Mouse (Mus musculus): Measurements from ENCODE around the gene Diexf. TPM values are rescaled to one million over a fixed set of nuclear protein-coding genes. Genes with fewer than 3 reads are reported as not detected.
A peak's percentile ranks its signal among the peaks of the same experiment; 100 is the strongest.

The Diexf gene
- polyA plus RNA-seq, 1 experiment, result 76.9 TPM

- peak overlapping the region; percentile 70 for H3K27ac ChIP-seq (ENCODE audit: control insufficient read depth, insufficient read depth, low read length)
- WGBS, result 86% methylated on average over 6 of the region's 6 CpGs
- peaks cover 16% of the 10 kb centered on the region for H3K36me3 ChIP-seq (ENCODE audit: control insufficient read depth, insufficient read depth, low read length)
- no peak for DNase-seq
- no peaks in the 10 kb centered on the region for H3K27me3 ChIP-seq (ENCODE audit: control insufficient read depth, insufficient read depth, low read length)
- H3K4me1 ChIP-seq (replicated peaks; ENCODE audit: control insufficient read depth, insufficient read depth, low read length), result peaks cover 18% of the 10 kb centered on the region
- TF ChIP-seq POLR2A (IDR thresholded peaks at IDR 0.05; ENCODE audit: control insufficient read depth, extremely low read depth, insufficient read depth, low read length, poor library complexity), result no peak
- no peak for TF ChIP-seq CTCF (IDR thresholded peaks at IDR 0.05; ENCODE audit: borderline replicate concordance, control insufficient read depth, extremely low read depth, insufficient read depth, low read length, poor library complexity)
- H3K4me3 ChIP-seq (ENCODE audit: control insufficient read depth, insufficient read depth, low read length), result no peak overlapping the region
Observed at GRCm38 (mm10) chr1:193131311-193131948, 1.4 kb upstream of the Diexf start.

DNA sequence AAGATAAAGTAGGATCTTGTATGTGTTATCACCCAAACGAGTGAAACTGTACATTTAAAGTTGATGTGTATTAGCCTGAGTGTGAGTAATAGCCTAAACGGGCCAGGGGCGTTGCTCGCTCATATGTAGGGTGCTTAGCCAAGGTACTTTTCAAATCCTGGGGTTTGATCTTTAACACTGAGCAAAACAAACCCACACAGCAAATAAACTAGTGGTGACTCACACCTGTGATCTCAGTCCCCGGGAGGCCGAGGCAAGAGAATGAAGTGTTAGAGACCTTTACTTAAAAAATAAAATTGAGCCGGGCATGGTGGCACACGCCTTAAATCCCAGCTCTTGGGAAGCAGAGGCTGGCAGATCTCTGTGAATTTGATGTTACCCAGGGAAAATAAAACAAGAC, 767 bp upstream of the Diexf start:
- Histone ChIP-seq H3K27me3 (ENCODE audit: control insufficient read depth, insufficient read depth, low read length) (no peaks in the 10 kb centered on the region), H3K4me1 (replicated peaks; ENCODE audit: control insufficient read depth, insufficient read depth, low read length) (peaks cover 18% of the 10 kb centered on the region), H3K27ac (ENCODE audit: control insufficient read depth, insufficient read depth, low read length) (peak overlapping the region; percentile 70), H3K36me3 (ENCODE audit: control insufficient read depth, insufficient read depth, low read length) (peaks cover 16% of the 10 kb centered on the region), H3K4me3 (ENCODE audit: control insufficient read depth, insufficient read depth, low read length) (no peak overlapping the region)
- TF ChIP-seq POLR2A (IDR thresholded peaks at IDR 0.05; ENCODE audit: control insufficient read depth, extremely low read depth, insufficient read depth, low read length, poor library complexity) (no peak), CTCF (IDR thresholded peaks at IDR 0.05; ENCODE audit: borderline replicate concordance, control insufficient read depth, extremely low read depth, insufficient read depth, low read length, poor library complexity) (no peak)
- WGBS, result 83% methylated on average over 8 of the region's 8 CpGs
- DNase-seq, result no peak

GRCm38 (mm10) chr1:193130456-193130825, 369 bp upstream of the Diexf start:
- WGBS, result 59% methylated on average over 11 of the region's 11 CpGs
- peak; percentile 38 for DNase-seq
- no peak; the same call in 1 of the 2 replicates for TF ChIP-seq POLR2A (IDR thresholded peaks at IDR 0.05; ENCODE audit: control insufficient read depth, extremely low read depth, insufficient read depth, low read length, poor library complexity)
- TF ChIP-seq CTCF (IDR thresholded peaks at IDR 0.05; ENCODE audit: borderline replicate concordance, control insufficient read depth, extremely low read depth, insufficient read depth, low read length, poor library complexity), result no peak
- Histone ChIP-seq H3K4me3 (ENCODE audit: control insufficient read depth, insufficient read depth, low read length) (peak overlapping the region; percentile 1; the same call in 1 of the 2 replicates), H3K4me1 (replicated peaks; ENCODE audit: control insufficient read depth, insufficient read depth, low read length) (peaks cover 18% of the 10 kb centered on the region), H3K36me3 (ENCODE audit: control insufficient read depth, insufficient read depth, low read length) (peaks cover 16% of the 10 kb centered on the region), H3K27ac (ENCODE audit: control insufficient read depth, insufficient read depth, low read length) (peak overlapping the region; percentile 70), H3K27me3 (ENCODE audit: control insufficient read depth, insufficient read depth, low read length) (no peaks in the 10 kb centered on the region)

DNA sequence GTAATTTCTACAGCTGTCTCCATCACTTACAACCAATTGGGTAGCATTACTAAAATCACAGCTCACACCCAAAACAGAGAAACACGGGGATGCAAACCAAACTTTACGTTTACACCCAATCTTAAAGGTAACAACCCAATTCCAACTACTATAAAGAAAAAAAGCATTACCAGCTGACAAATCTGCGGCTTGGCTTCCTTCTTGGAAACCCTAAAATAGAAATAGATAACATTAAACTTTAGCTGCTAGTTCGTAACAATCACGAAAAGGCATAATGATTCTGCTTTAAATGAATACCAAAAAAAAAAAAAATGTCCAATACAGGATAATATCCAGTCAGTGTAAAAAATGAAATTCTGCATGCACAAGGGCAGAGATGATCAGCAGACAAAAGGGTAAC, 751 bp downstream of the Diexf start:
- Histone ChIP-seq H3K27me3 (ENCODE audit: control insufficient read depth, insufficient read depth, low read length) (no peaks in the 10 kb centered on the region), H3K36me3 (ENCODE audit: control insufficient read depth, insufficient read depth, low read length) (peaks cover 20% of the 10 kb centered on the region), H3K4me3 (ENCODE audit: control insufficient read depth, insufficient read depth, low read length) (peak overlapping the region; percentile 64), H3K4me1 (replicated peaks; ENCODE audit: control insufficient read depth, insufficient read depth, low read length) (peaks cover 21% of the 10 kb centered on the region), H3K27ac (ENCODE audit: control insufficient read depth, insufficient read depth, low read length) (no peak overlapping the region)
- TF ChIP-seq CTCF (IDR thresholded peaks at IDR 0.05; ENCODE audit: borderline replicate concordance, control insufficient read depth, extremely low read depth, insufficient read depth, low read length, poor library complexity) (no peak), POLR2A (IDR thresholded peaks at IDR 0.05; ENCODE audit: control insufficient read depth, extremely low read depth, insufficient read depth, low read length, poor library complexity) (no peak)
- DNase-seq, result no peak
- 10% methylated on average over 5 of the region's 5 CpGs for WGBS

DNA sequence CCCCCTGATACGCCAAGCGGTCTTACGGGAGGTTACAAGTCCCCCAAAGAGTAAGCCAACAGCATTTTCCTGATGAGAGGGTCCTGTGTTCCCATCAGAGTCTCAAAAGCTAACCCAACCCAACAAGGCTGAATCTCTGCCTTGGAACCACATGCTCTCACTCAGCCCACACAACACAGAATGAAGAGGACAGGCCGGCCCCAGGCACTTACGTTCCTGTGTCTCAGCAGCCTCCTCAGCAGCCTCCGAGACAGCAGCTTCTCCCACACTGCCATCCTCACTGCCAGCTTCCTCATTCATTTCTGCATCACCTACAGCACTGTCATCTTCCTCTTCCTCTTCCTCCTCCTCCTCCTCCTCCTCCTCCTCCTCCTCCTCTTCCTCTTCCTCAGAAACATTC, 2.0 kb downstream of the Diexf start:
- peaks cover 30% of the 10 kb centered on the region for H3K4me1 ChIP-seq (replicated peaks; ENCODE audit: control insufficient read depth, insufficient read depth, low read length)
- 95% methylated on average over 6 of the region's 6 CpGs for WGBS
- no peak overlapping the region for H3K27ac ChIP-seq (ENCODE audit: control insufficient read depth, insufficient read depth, low read length)
- H3K36me3 ChIP-seq (ENCODE audit: control insufficient read depth, insufficient read depth, low read length), result peaks cover 26% of the 10 kb centered on the region
- H3K27me3 ChIP-seq (ENCODE audit: control insufficient read depth, insufficient read depth, low read length), result no peaks in the 10 kb centered on the region
- TF ChIP-seq CTCF (IDR thresholded peaks at IDR 0.05; ENCODE audit: borderline replicate concordance, control insufficient read depth, extremely low read depth, insufficient read depth, low read length, poor library complexity) (no peak), POLR2A (IDR thresholded peaks at IDR 0.05; ENCODE audit: control insufficient read depth, extremely low read depth, insufficient read depth, low read length, poor library complexity) (no peak)
- DNase-seq, result no peak
- H3K4me3 ChIP-seq (ENCODE audit: control insufficient read depth, insufficient read depth, low read length), result no peak overlapping the region

DNA sequence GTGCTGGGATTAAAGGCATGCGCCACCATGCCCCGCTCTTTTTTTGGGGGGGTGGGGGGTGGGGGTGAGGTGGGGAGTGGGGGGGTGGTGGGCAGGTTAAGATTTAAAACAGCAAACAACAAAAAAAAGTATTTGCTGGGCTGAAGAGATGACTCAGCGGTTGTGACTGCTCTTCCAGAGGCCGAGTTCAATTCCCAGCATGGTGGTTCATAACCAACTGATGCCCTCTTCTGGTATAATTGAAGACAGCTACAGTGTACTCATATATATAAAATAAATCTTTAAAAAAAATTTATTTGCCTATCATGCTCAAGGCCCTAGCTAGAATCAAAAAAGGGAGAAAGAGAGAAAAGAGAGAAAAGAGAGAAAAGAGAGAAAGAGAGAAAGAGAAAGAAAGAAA, 4.2 kb downstream of the Diexf start:
- no peak for DNase-seq
- TF ChIP-seq CTCF (IDR thresholded peaks at IDR 0.05; ENCODE audit: borderline replicate concordance, control insufficient read depth, extremely low read depth, insufficient read depth, low read length, poor library complexity) (no peak), POLR2A (IDR thresholded peaks at IDR 0.05; ENCODE audit: control insufficient read depth, extremely low read depth, insufficient read depth, low read length, poor library complexity) (no peak)
- H3K27ac ChIP-seq (ENCODE audit: control insufficient read depth, insufficient read depth, low read length), result no peak overlapping the region
- H3K27me3 ChIP-seq (ENCODE audit: control insufficient read depth, insufficient read depth, low read length), result no peaks in the 10 kb centered on the region
- WGBS, result 61% methylated on average over 4 of the region's 4 CpGs
- H3K36me3 ChIP-seq (ENCODE audit: control insufficient read depth, insufficient read depth, low read length), result peaks cover 44% of the 10 kb centered on the region
- H3K4me3 ChIP-seq (ENCODE audit: control insufficient read depth, insufficient read depth, low read length), result no peak overlapping the region
- peaks cover 38% of the 10 kb centered on the region for H3K4me1 ChIP-seq (replicated peaks; ENCODE audit: control insufficient read depth, insufficient read depth, low read length)
